Mouse (Mus musculus): ENCODE results near the gene Mast3. TPM values are rescaled to one million over a fixed set of nuclear protein-coding genes. Genes with fewer than 3 reads are reported as not detected.

Mast3 gene
- polyA plus RNA-seq, 1 experiment from 2014 or later, result 9.3 TPM

GRCm38 (mm10) chr8:70765329-70765728 lies 39.5 kb downstream of the Mast3 start:
- Histone ChIP-seq H3K9me3 (replicated peaks; ENCODE audit: control insufficient read depth, low read length) (no peaks in the 10 kb centered on the region), H3K27me3 (ENCODE audit: control insufficient read depth, insufficient read depth, low read length) (no peaks in the 10 kb centered on the region), H3K4me2 (ENCODE audit: low read depth, low read length) (peak overlapping the region; percentile 86), H3K4me1 (ENCODE audit: control insufficient read depth, insufficient read depth, low read length) (peaks cover 21% of the 10 kb centered on the region), H3K9ac (ENCODE audit: low read length) (peak overlapping the region; percentile 70; the same call in 1 of the 2 replicates), H3K27ac (ENCODE audit: low read length) (no peak overlapping the region), H3K4me3 (ENCODE audit: low read length) (peak overlapping the region; percentile 56), H3K36me3 (ENCODE audit: control insufficient read depth, insufficient read depth) (peaks cover 11% of the 10 kb centered on the region; the same call in 1 of the 2 replicates)
- 71% methylated on average over 9 of the region's 9 CpGs for WGBS
- no peak for ATAC-seq (replicated peaks; ENCODE audit: extremely low read depth, insufficient read depth, low FRiP score)

DNA sequence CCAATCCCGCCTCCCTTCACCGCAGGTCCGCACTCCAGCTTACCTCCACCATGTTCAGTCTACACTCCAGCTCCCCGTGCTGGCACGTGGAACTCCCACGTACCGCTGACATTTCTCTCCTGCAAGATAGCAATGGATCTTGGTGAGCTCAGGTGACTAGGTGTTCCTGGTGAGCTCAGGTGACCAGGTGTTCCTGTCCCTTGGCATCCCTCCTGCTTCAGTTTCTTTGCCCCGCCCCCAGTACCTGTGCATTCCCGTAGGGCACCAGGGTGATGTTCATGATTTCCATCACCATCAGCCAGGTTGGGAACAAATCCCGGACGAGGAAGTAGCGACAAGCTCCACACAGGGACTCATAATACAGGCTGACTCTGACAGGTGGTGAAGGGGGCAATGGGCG lies 40.2 kb downstream of the Mast3 start:
- peaks cover 28% of the 10 kb centered on the region for H3K4me1 ChIP-seq (ENCODE audit: control insufficient read depth, insufficient read depth, low read length)
- no peak overlapping the region for H3K9ac ChIP-seq (ENCODE audit: low read length)
- no peak for ATAC-seq (replicated peaks; ENCODE audit: extremely low read depth, insufficient read depth, low FRiP score)
- H3K27ac ChIP-seq (ENCODE audit: low read length), result no peak overlapping the region
- no peaks in the 10 kb centered on the region for H3K27me3 ChIP-seq (ENCODE audit: control insufficient read depth, insufficient read depth, low read length)
- H3K9me3 ChIP-seq (replicated peaks; ENCODE audit: control insufficient read depth, low read length), result no peaks in the 10 kb centered on the region
- H3K4me2 ChIP-seq (ENCODE audit: low read depth, low read length), result no peak overlapping the region
- 92% methylated on average over 13 of the region's 13 CpGs for WGBS
- peaks cover 11% of the 10 kb centered on the region; the same call in 1 of the 2 replicates for H3K36me3 ChIP-seq (ENCODE audit: control insufficient read depth, insufficient read depth)
- no peak overlapping the region for H3K4me3 ChIP-seq (ENCODE audit: low read length)

DNA sequence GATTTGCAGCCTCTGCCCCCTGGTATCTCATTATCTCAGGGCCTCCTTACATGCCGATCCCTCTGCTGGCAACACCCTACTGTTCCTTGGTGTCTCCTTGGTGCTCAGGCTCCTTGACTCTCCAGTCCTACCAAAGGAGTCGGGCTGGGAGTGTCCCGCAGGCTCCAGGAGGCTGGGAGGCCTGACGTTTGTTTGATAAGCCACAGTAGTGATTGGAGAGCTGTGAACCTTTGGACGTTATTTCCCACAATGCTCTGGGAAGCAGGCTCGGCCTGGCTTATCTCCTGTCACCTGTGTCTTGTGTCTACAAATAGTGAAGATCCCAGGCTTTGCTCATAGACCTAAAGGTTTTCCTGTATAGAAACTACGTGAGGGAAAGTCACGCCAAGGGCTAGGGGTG lies 40.8 kb downstream of the Mast3 start:
- no peak overlapping the region for H3K4me2 ChIP-seq (ENCODE audit: low read depth, low read length)
- H3K27me3 ChIP-seq (ENCODE audit: control insufficient read depth, insufficient read depth, low read length), result no peaks in the 10 kb centered on the region
- H3K4me1 ChIP-seq (ENCODE audit: control insufficient read depth, insufficient read depth, low read length), result peaks cover 34% of the 10 kb centered on the region
- 60% methylated on average over 8 of the region's 8 CpGs for WGBS
- no peak overlapping the region for H3K9ac ChIP-seq (ENCODE audit: low read length)
- peaks cover 11% of the 10 kb centered on the region; the same call in 1 of the 2 replicates for H3K36me3 ChIP-seq (ENCODE audit: control insufficient read depth, insufficient read depth)
- H3K4me3 ChIP-seq (ENCODE audit: low read length), result no peak overlapping the region
- H3K27ac ChIP-seq (ENCODE audit: low read length), result no peak overlapping the region
- H3K9me3 ChIP-seq (replicated peaks; ENCODE audit: control insufficient read depth, low read length), result no peaks in the 10 kb centered on the region
- ATAC-seq (replicated peaks; ENCODE audit: extremely low read depth, insufficient read depth, low FRiP score), result no peak

- H3K9ac ChIP-seq (ENCODE audit: low read length), result no peak overlapping the region
- H3K9me3 ChIP-seq (replicated peaks; ENCODE audit: control insufficient read depth, low read length), result no peaks in the 10 kb centered on the region
- WGBS, result 7% methylated on average over 3 of the region's 3 CpGs
- H3K4me1 ChIP-seq (ENCODE audit: control insufficient read depth, insufficient read depth, low read length), result peaks cover 38% of the 10 kb centered on the region
- H3K4me3 ChIP-seq (ENCODE audit: low read length), result no peak overlapping the region
- no peak for ATAC-seq (replicated peaks; ENCODE audit: extremely low read depth, insufficient read depth, low FRiP score)
- no peaks in the 10 kb centered on the region for H3K27me3 ChIP-seq (ENCODE audit: control insufficient read depth, insufficient read depth, low read length)
- H3K4me2 ChIP-seq (ENCODE audit: low read depth, low read length), result no peak overlapping the region
- H3K27ac ChIP-seq (ENCODE audit: low read length), result no peak overlapping the region
- H3K36me3 ChIP-seq (ENCODE audit: control insufficient read depth, insufficient read depth), result peaks cover 5% of the 10 kb centered on the region; the same call in 1 of the 2 replicates
Measured at GRCm38 (mm10) chr8:70763354-70763753, 41.5 kb downstream of the Mast3 start.

- 67% methylated on average over 1 of the region's 1 CpGs for WGBS
Measured at GRCm38 (mm10) chr8:70762118-70762517, 42.7 kb downstream of the Mast3 start.

DNA sequence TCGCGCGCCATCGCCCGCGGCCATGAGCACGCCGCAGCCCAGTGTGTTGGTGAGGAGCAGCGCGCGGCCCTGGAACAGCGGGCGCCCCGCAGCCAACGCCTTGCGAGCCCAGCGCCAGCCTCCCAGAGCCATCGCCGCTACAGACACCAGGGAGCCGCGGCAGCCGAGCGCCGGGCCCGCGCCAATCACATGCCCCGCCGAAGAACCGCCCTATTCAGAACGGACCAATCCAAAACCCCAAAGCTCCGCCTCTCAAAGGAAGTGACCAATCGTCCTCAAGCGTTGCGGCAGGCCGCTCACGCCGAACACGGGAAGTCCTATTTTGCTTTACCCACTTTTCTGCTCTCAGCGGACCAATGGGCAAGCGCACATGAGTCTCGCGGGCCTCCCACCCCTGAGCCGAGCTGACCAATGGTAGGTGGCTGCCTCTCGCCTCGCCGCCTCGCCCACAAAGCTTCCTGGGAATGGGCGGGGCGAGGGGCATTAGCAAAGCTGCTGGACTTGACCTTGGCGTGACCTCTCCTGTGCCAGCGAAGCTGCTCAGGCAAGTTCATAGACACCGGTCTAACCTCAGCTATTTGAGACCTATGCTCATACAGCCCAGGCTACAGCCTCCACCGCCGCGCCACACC lies 44.0 kb downstream of the Mast3 start, which contains the start of gene Mpv17l2:
Gene Mpv17l2 (minus strand): TSS at position 172 of the 632 bp plus-strand sequence.
- under 1% methylated on average over 55 of the region's 55 CpGs for WGBS
- H3K4me3 ChIP-seq (ENCODE audit: low read length), result peak within 1 kb of the TSS; percentile 64
- H3K9me3 ChIP-seq (replicated peaks; ENCODE audit: control insufficient read depth, low read length), result no peaks in the 10 kb centered on the region
- H3K27ac ChIP-seq (ENCODE audit: low read length), result peak within 1 kb of the TSS; percentile 87
- no peaks in the 10 kb centered on the region for H3K27me3 ChIP-seq (ENCODE audit: control insufficient read depth, insufficient read depth, low read length)
- H3K4me1 ChIP-seq (ENCODE audit: control insufficient read depth, insufficient read depth, low read length), result peaks cover 25% of the 10 kb centered on the region
- ATAC-seq (replicated peaks; ENCODE audit: extremely low read depth, insufficient read depth, low FRiP score), result peak; percentile 95
- H3K36me3 ChIP-seq (ENCODE audit: control insufficient read depth, insufficient read depth), result peaks cover 15% of the 10 kb centered on the region
- peak within 1 kb of the TSS; percentile 84 for H3K4me2 ChIP-seq (ENCODE audit: low read depth, low read length)
- peak within 1 kb of the TSS; percentile 79 for H3K9ac ChIP-seq (ENCODE audit: low read length)

More at GRCm38 (mm10) chr8:70762118-70762517, 42.7 kb downstream of the Mast3 start:
- H3K4me3 ChIP-seq (ENCODE audit: low read length), result no peak overlapping the region
- ATAC-seq (replicated peaks; ENCODE audit: extremely low read depth, insufficient read depth, low FRiP score), result no peak
- H3K36me3 ChIP-seq (ENCODE audit: control insufficient read depth, insufficient read depth), result peaks cover 9% of the 10 kb centered on the region
- H3K4me2 ChIP-seq (ENCODE audit: low read depth, low read length), result no peak overlapping the region
- no peak overlapping the region for H3K27ac ChIP-seq (ENCODE audit: low read length)
- H3K27me3 ChIP-seq (ENCODE audit: control insufficient read depth, insufficient read depth, low read length), result no peaks in the 10 kb centered on the region
- no peak overlapping the region for H3K9ac ChIP-seq (ENCODE audit: low read length)
- no peaks in the 10 kb centered on the region for H3K9me3 ChIP-seq (replicated peaks; ENCODE audit: control insufficient read depth, low read length)
- H3K4me1 ChIP-seq (ENCODE audit: control insufficient read depth, insufficient read depth, low read length), result peaks cover 37% of the 10 kb centered on the region

GRCm38 (mm10) chr8:70760350-70760749 lies 44.5 kb downstream of the Mast3 start:
- H3K4me2 ChIP-seq (ENCODE audit: low read depth, low read length), result peak overlapping the region; percentile 84
- H3K9me3 ChIP-seq (replicated peaks; ENCODE audit: control insufficient read depth, low read length), result no peaks in the 10 kb centered on the region
- peaks cover 15% of the 10 kb centered on the region for H3K36me3 ChIP-seq (ENCODE audit: control insufficient read depth, insufficient read depth)
- peak overlapping the region; percentile 79 for H3K9ac ChIP-seq (ENCODE audit: low read length)
- under 1% methylated on average over 22 of the region's 22 CpGs for WGBS
- H3K4me1 ChIP-seq (ENCODE audit: control insufficient read depth, insufficient read depth, low read length), result peaks cover 24% of the 10 kb centered on the region
- H3K27me3 ChIP-seq (ENCODE audit: control insufficient read depth, insufficient read depth, low read length), result no peaks in the 10 kb centered on the region
- ATAC-seq (replicated peaks; ENCODE audit: extremely low read depth, insufficient read depth, low FRiP score), result peak; percentile 3; the same call in 1 of the 2 replicates
- H3K4me3 ChIP-seq (ENCODE audit: low read length), result peak overlapping the region; percentile 64
- H3K27ac ChIP-seq (ENCODE audit: low read length), result peak overlapping the region; percentile 70

DNA sequence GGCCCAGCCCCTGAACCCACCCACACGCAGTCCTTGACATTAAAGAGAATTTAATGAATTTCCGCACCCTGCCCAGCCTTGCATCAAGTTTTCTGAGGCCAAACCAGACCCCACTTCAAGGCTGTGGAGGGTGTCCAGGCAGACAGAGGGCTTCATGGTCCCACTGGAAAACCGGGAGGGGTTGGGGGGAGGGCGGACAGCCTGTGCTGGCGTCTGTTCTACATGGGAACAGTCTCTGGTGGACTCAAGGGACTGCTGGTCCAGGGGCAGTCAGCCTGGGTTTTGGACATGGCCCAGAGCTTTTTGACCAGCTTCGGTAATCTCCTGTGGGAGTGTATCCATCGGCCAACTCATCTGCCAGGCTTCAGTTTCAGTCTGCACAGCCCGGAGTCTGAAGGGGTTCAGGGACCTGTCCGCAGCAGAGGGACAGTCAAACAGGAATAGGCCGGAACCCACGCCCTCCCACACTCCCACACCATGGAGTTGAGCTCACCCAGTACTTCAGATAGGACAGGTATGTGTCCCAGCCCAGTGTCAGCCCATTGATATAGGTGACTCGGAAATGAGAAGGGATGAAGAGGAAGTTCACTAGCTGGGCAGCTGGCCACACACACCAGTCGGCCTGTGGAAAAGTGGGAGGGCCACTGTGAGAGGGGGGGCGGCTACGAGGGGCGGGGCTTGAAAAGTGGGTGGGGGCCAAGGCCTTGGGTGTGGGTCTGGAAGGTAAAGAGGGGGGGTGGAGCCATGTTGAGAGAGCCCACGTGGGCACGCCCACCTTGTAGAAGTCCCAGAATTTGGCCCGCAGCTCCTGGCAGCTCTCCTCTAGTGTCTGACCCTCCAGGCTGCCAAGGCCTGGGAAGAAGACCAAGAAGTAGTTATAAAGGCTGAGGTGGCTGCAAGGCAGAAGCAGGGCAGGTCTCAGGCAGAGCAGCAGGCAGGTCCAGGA lies 46.0 kb downstream of the Mast3 start:
- Histone ChIP-seq H3K27ac (ENCODE audit: low read length) (peak overlapping the region; percentile 43; the same call in 1 of the 2 replicates), H3K4me1 (ENCODE audit: control insufficient read depth, insufficient read depth, low read length) (peaks cover 31% of the 10 kb centered on the region), H3K9ac (ENCODE audit: low read length) (no peak overlapping the region), H3K27me3 (ENCODE audit: control insufficient read depth, insufficient read depth, low read length) (no peaks in the 10 kb centered on the region), H3K9me3 (replicated peaks; ENCODE audit: control insufficient read depth, low read length) (no peaks in the 10 kb centered on the region), H3K4me3 (ENCODE audit: low read length) (no peak overlapping the region), H3K36me3 (ENCODE audit: control insufficient read depth, insufficient read depth) (peaks cover 15% of the 10 kb centered on the region), H3K4me2 (ENCODE audit: low read depth, low read length) (no peak overlapping the region)
- WGBS, result 65% methylated on average over 19 of the region's 19 CpGs
- ATAC-seq (replicated peaks; ENCODE audit: extremely low read depth, insufficient read depth, low FRiP score), result no peak

- Histone ChIP-seq H3K9me3 (replicated peaks; ENCODE audit: control insufficient read depth, low read length) (no peaks in the 10 kb centered on the region), H3K4me1 (ENCODE audit: control insufficient read depth, insufficient read depth, low read length) (peaks cover 37% of the 10 kb centered on the region), H3K4me2 (ENCODE audit: low read depth, low read length) (no peak overlapping the region), H3K27ac (ENCODE audit: low read length) (no peak overlapping the region), H3K36me3 (ENCODE audit: control insufficient read depth, insufficient read depth) (peaks cover 15% of the 10 kb centered on the region), H3K27me3 (ENCODE audit: control insufficient read depth, insufficient read depth, low read length) (no peaks in the 10 kb centered on the region), H3K9ac (ENCODE audit: low read length) (no peak overlapping the region), H3K4me3 (ENCODE audit: low read length) (no peak overlapping the region)
- no peak for ATAC-seq (replicated peaks; ENCODE audit: extremely low read depth, insufficient read depth, low FRiP score)
- WGBS, result 88% methylated on average over 7 of the region's 7 CpGs
Measured at GRCm38 (mm10) chr8:70758308-70758615, 46.6 kb downstream of the Mast3 start.
